Comparison of ENCODE assay signal across 10 mouse cellular contexts in the genomic region with DNA sequence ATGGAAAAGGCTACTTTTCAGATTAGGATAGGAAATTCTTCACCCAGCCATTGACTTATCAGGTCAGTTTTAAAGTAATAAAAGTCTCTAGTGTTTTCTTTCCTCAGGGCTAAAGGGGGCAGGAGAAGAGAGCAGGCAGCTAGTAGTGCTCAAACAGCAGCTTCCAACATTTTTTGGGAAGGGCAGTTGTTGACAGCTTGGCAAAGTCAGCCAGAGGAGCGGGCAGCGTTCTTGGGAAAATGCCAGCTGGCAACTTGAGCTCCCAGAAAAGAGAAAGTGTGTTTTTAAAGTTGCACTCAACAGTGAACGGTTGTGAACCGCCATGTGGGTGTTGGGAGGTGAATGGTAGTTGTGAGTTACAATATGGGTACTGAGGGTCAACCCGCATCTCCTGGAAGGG. TPM values are rescaled to one million over a fixed set of nuclear protein-coding genes. Genes with fewer than 3 reads are reported as not detected.
DNase-seq lines count a peak whose midpoint lies in the region; ATAC-seq lines count a peak whose summit lies in the region.
"Had no signal": no experiment of that assay in that cellular context is flagged by ENCODE, and none has a peak within 500 bp of the region (broad histone marks: within the 10 kb centered on the region; RNA-seq: fewer than 3 reads in every experiment).

No protein-coding gene starts in this region.

- no peaks in the 10 kb centered on the region for H3K9me3 ChIP-seq in heart, embryonic 11.5 days (replicated peaks; ENCODE audit: control insufficient read depth, low read length)
- H3K9me3 ChIP-seq: hindbrain, embryonic 15.5 days had no signal

- H3K27ac ChIP-seq in heart, embryonic 11.5 days (ENCODE audit: low read depth, low read length): no peak overlapping the region
- H3K27ac ChIP-seq: hindbrain, embryonic 15.5 days had no signal

- H3K4me2 ChIP-seq in heart, embryonic 11.5 days: no peak overlapping the region
- H3K4me2 ChIP-seq: hindbrain, embryonic 15.5 days had no signal

- no peak for ATAC-seq in heart, embryonic 11.5 days (replicated peaks; ENCODE audit: insufficient number of reproducible peaks, low FRiP score, low TSS enrichment)
- ATAC-seq in megakaryocyte progenitor cell, adult 5-6 weeks (replicated peaks; ENCODE audit: poor library complexity): no peak

- no peaks in the 10 kb centered on the region for H3K36me3 ChIP-seq in heart, embryonic 11.5 days (ENCODE audit: control insufficient read depth, insufficient read depth, low read length)

- DNase-seq in heart, adult 11 months: peak; percentile 96
- peak; percentile 25 for DNase-seq in right cerebral cortex, postnatal 14 days
- no peak for DNase-seq in right cerebral cortex, adult 2 months (ENCODE audit: low spot score in 2 of 2)
- DNase-seq in heart, postnatal 4 days: peak; percentile 88
- DNase-seq in ovary, postnatal 14 days (ENCODE audit: low spot score): peak; percentile 43
- DNase-seq in left cerebral cortex, adult 9 months (ENCODE audit: low spot score in 2 of 2): no peak

- H3K4me3 ChIP-seq in heart, embryonic 11.5 days (ENCODE audit: low read depth, low read length): no peak overlapping the region
- H3K4me3 ChIP-seq: hindbrain, embryonic 15.5 days had no signal

- H3K9ac ChIP-seq in heart, embryonic 11.5 days (ENCODE audit: low read depth, low read length): no peak overlapping the region
- H3K9ac ChIP-seq: hindbrain, embryonic 15.5 days had no signal

- 0 out of 2 replicates have a peak, but pooled peaks cover 2% of the 10 kb centered on the region for H3K4me1 ChIP-seq in heart, embryonic 11.5 days (ENCODE audit: control insufficient read depth, insufficient read depth, low read length)
- H3K4me1 ChIP-seq: hindbrain, embryonic 15.5 days had no signal

- H3K27me3 ChIP-seq in heart, embryonic 11.5 days (ENCODE audit: control insufficient read depth, insufficient read depth, low read length): no peaks in the 10 kb centered on the region
- H3K27me3 ChIP-seq: CH12.LX; hindbrain, embryonic 15.5 days had no signal

- WGBS in heart, embryonic 11.5 days (ENCODE audit: insufficient replicate concordance): 75% methylated on average over 5 of the region's 5 CpGs

RNA-seq across cellular contexts. Expression of a gene that starts 2.6 kb away (rescaled TPM):
- polyA plus RNA-seq in heart, embryonic 11.5 days (2014; fragmentation: Nextera tagmentation; extraction: Ambion mirVana): 2.6 and 2.9 TPM in 2 replicates
- total RNA-seq in heart, postnatal 4 days (2021): 1 to 10 TPM in 1 of 2 experiments, under 1 TPM in 1; 0.69 to 1.4 TPM
- total RNA-seq in megakaryocyte progenitor cell, adult 5-6 weeks (2015): 33.1 and 45.9 TPM in 2 replicates
- 19.2 and 22.3 TPM in 2 replicates for total RNA-seq in megakaryocyte progenitor cell, adult 5-6 weeks (2017)

RNA-seq across cellular contexts. Expression of a gene that starts 24.1 kb away (rescaled TPM):
- polyA plus RNA-seq in heart, embryonic 11.5 days (2014; fragmentation: Nextera tagmentation; extraction: Ambion mirVana): 93.4 and 94.0 TPM in 2 replicates
- 10 to 100 TPM; 58.3 to 63.3 TPM for total RNA-seq in heart, postnatal 4 days (2021)
- 58.5 and 68.7 TPM in 2 replicates for total RNA-seq in megakaryocyte progenitor cell, adult 5-6 weeks (2015)
- 37.6 and 39.1 TPM in 2 replicates for total RNA-seq in megakaryocyte progenitor cell, adult 5-6 weeks (2017)

RNA-seq across cellular contexts. Expression of a gene that starts 24.9 kb away (rescaled TPM):
- 765 and 827 TPM in 2 replicates for polyA plus RNA-seq in heart, embryonic 11.5 days (2014; fragmentation: Nextera tagmentation; extraction: Ambion mirVana)
- 100 to 1,000 TPM; 829 to 853 TPM for total RNA-seq in heart, postnatal 4 days (2021)
- total RNA-seq in megakaryocyte progenitor cell, adult 5-6 weeks (2015): 472 and 511 TPM in 2 replicates
- total RNA-seq in megakaryocyte progenitor cell, adult 5-6 weeks (2017): 494 and 515 TPM in 2 replicates

RNA-seq across cellular contexts. Expression of a gene that starts 38.5 kb away (rescaled TPM):
- polyA plus RNA-seq in heart, embryonic 11.5 days (2014; fragmentation: Nextera tagmentation; extraction: Ambion mirVana): 1.8 and 2.0 TPM in 2 replicates
- total RNA-seq in heart, postnatal 4 days (2021): under 1 TPM; 0.47 to 0.48 TPM
- total RNA-seq in megakaryocyte progenitor cell, adult 5-6 weeks (2015): 4.0 and 4.5 TPM in 2 replicates
- 1.4 and 1.5 TPM in 2 replicates for total RNA-seq in megakaryocyte progenitor cell, adult 5-6 weeks (2017)

Comparison
In these comparisons a context has a peak if more than half of its experiments do, and no peak if none do; other contexts are left out.
1. DNase-seq: peak in heart, adult 11 months (single experiment), right cerebral cortex, postnatal 14 days (single experiment), heart, postnatal 4 days (single experiment) and ovary, postnatal 14 days (single experiment); none in right cerebral cortex, adult 2 months (0 of 2) and left cerebral cortex, adult 9 months (0 of 2).
2. RNA of a gene that starts 2.6 kb away (total RNA-seq): 19.2 to 45.9 TPM in megakaryocyte progenitor cell, adult 5-6 weeks; 0.69 to 1.4 TPM in heart, postnatal 4 days; every median in the first group is over 4 times any median in the second.